Mouse (Mus musculus) limb, embryonic 11.5 days (tissue): ENCODE measurements at regions not wholly inside any gene's neighbourhood (a gene's known extent, or its start where the extent isn't known, plus 50 kb on each side); places are given as distances from the start of the nearest gene placed in this dataset.

Source experiments
- ATAC-seq: fragments of 200-750 bp; cut with Nextera tagmentation; 2 replicates; pipeline ENCODE4 v1.8.0; 2017; ENCODE audit warnings: low read depth; ENCODE audit not compliant: insufficient number of reproducible peaks, low FRiP score, low TSS enrichment
- DNase-seq: peaks from one replicate; pipeline ENCODE4 v3.0.0-alpha.2; 2015; ENCODE audit warnings: low spot score
- H3K27ac ChIP-seq: fragments of 300-500 bp; sonication (generic); replicated peaks from 2 replicates; pipeline ENCODE4 v1.5.1; 2014; ENCODE audit warnings: low read depth, mild to moderate bottlenecking, low read length
- H3K27me3 ChIP-seq: fragments of 300-500 bp; sonication (generic); 2 replicates; pipeline ENCODE4 v1.6.1; 2014; ENCODE audit warnings: mild to moderate bottlenecking, low read length, mixed read lengths; ENCODE audit not compliant: control insufficient read depth, insufficient read depth
- H3K36me3 ChIP-seq: fragments of 300-500 bp; sonication (generic); 2 replicates; pipeline ENCODE4 v1.6.1; 2014; ENCODE audit warnings: mild to moderate bottlenecking, low read length, moderate library complexity, mixed read lengths; ENCODE audit not compliant: control insufficient read depth, insufficient read depth
- H3K4me1 ChIP-seq: fragments of 300-500 bp; sonication (generic); 2 replicates; pipeline ENCODE4 v1.6.1; 2014; ENCODE audit warnings: low read length, mixed read lengths; ENCODE audit not compliant: control insufficient read depth, insufficient read depth
- H3K4me2 ChIP-seq: fragments of 300-500 bp; sonication (generic); 2 replicates; pipeline ENCODE4 v1.6.1; 2014; ENCODE audit warnings: low read depth, mild to moderate bottlenecking, moderate library complexity; ENCODE audit not compliant: severe bottlenecking
- H3K4me3 ChIP-seq: fragments of 300-500 bp; sonication (generic); 2 replicates; pipeline ENCODE4 v1.5.1; 2014; ENCODE audit warnings: low read depth, low read length
- H3K9ac ChIP-seq: fragments of 300-500 bp; sonication (generic); 2 replicates; pipeline ENCODE4 v1.6.1; 2014; ENCODE audit warnings: mild to moderate bottlenecking, low read length
- H3K9me3 ChIP-seq: fragments of 300-500 bp; sonication (generic); 2 replicates; pipeline ENCODE4 v1.6.1; 2016; ENCODE audit warnings: low read length; ENCODE audit not compliant: control insufficient read depth
- WGBS: fragments of 180-500 bp; shearing (Covaris S2); extraction: QIAGEN DNeasy Blood & Tissue Kit; methylation state at CpG from one replicate; pipeline ENCODE4 v1.1.7; 2014; 5-methylcytosine and 5-hydroxymethylcytosine counted together

- 89% methylated on average over 5 of the region's 5 CpGs for WGBS
- ATAC-seq (no peak), DNase-seq (no peak)
- H3K27me3 ChIP-seq: no peaks in the 10 kb centered on the region
- H3K36me3 ChIP-seq: no peaks in the 10 kb centered on the region
- no peaks in the 10 kb centered on the region for H3K9me3 ChIP-seq
- H3K27ac ChIP-seq: no peak overlapping the region
- H3K4me2 ChIP-seq: no peak overlapping the region
- no peak overlapping the region for H3K4me3 ChIP-seq
- H3K4me1 ChIP-seq: peaks cover 4% of the 10 kb centered on the region; the same call in 1 of the 2 replicates
- H3K9ac ChIP-seq: no peak overlapping the region
These were observed 136.1 kb upstream of the Bcl6 start for GRCm38 (mm10) chr16:24124766-24125165.

GRCm38 (mm10) chr16:24124083-24124482, 135.4 kb upstream of the Bcl6 start:
- no peaks in the 10 kb centered on the region for H3K9me3 ChIP-seq
- no peak overlapping the region for H3K9ac ChIP-seq
- H3K27ac ChIP-seq: no peak overlapping the region
- H3K4me1 ChIP-seq: peaks cover 4% of the 10 kb centered on the region; the same call in 1 of the 2 replicates
- no peaks in the 10 kb centered on the region for H3K36me3 ChIP-seq
- no peak overlapping the region for H3K4me2 ChIP-seq
- DNase-seq (no peak), ATAC-seq (no peak)
- 85% methylated on average over 4 of the region's 4 CpGs for WGBS
- no peak overlapping the region for H3K4me3 ChIP-seq
- H3K27me3 ChIP-seq: no peaks in the 10 kb centered on the region

- Histone ChIP-seq H3K9me3 (no peaks in the 10 kb centered on the region), H3K4me1 (no peaks in the 10 kb centered on the region), H3K36me3 (no peaks in the 10 kb centered on the region), H3K9ac (no peak overlapping the region), H3K27me3 (no peaks in the 10 kb centered on the region), H3K4me3 (no peak overlapping the region), H3K27ac (no peak overlapping the region), H3K4me2 (no peak overlapping the region)
- DNase-seq: no peak
- ATAC-seq: no peak
- 95% methylated on average over 6 of the region's 6 CpGs for WGBS
These were observed 133.0 kb upstream of the Bcl6 start for GRCm38 (mm10) chr16:24121633-24122032.

GRCm38 (mm10) chr16:24120836-24121235, 132.2 kb upstream of the Bcl6 start:
- WGBS: 74% methylated on average over 6 of the region's 6 CpGs
- no peak overlapping the region for H3K27ac ChIP-seq
- H3K4me1 ChIP-seq: no peaks in the 10 kb centered on the region
- H3K27me3 ChIP-seq: no peaks in the 10 kb centered on the region
- H3K36me3 ChIP-seq: no peaks in the 10 kb centered on the region
- ATAC-seq: no peak
- DNase-seq: no peak
- H3K4me3 ChIP-seq: no peak overlapping the region
- no peaks in the 10 kb centered on the region for H3K9me3 ChIP-seq
- H3K4me2 ChIP-seq: no peak overlapping the region
- no peak overlapping the region for H3K9ac ChIP-seq

- no peaks in the 10 kb centered on the region for H3K36me3 ChIP-seq
- no peaks in the 10 kb centered on the region for H3K9me3 ChIP-seq
- no peak overlapping the region for H3K4me2 ChIP-seq
- no peaks in the 10 kb centered on the region for H3K27me3 ChIP-seq
- ATAC-seq: no peak
- H3K9ac ChIP-seq: no peak overlapping the region
- H3K4me1 ChIP-seq: no peaks in the 10 kb centered on the region
- DNase-seq: no peak
- no peak overlapping the region for H3K27ac ChIP-seq
- no peak overlapping the region for H3K4me3 ChIP-seq
- 89% methylated on average over 2 of the region's 2 CpGs for WGBS
These were observed 129.8 kb upstream of the Bcl6 start for GRCm38 (mm10) chr16:24118487-24118886.

- Histone ChIP-seq H3K9me3 (no peaks in the 10 kb centered on the region), H3K4me2 (no peak overlapping the region), H3K9ac (no peak overlapping the region), H3K4me1 (no peaks in the 10 kb centered on the region), H3K27ac (no peak overlapping the region), H3K36me3 (no peaks in the 10 kb centered on the region), H3K27me3 (no peaks in the 10 kb centered on the region), H3K4me3 (no peak overlapping the region)
- ATAC-seq: no peak
- DNase-seq: peak; percentile 11
- 85% methylated on average over 8 of the region's 8 CpGs for WGBS
These were observed 114.4 kb upstream of the Bcl6 start for GRCm38 (mm10) chr16:24102854-24103690.

GRCm38 (mm10) chr16:24097596-24097995, 108.9 kb upstream of the Bcl6 start:
- H3K9me3 ChIP-seq: no peaks in the 10 kb centered on the region
- 62% methylated on average over 8 of the region's 8 CpGs for WGBS

GRCm38 (mm10) chr16:24096076-24096475, 107.4 kb upstream of the Bcl6 start:
- Histone ChIP-seq H3K27me3 (no peaks in the 10 kb centered on the region), H3K4me2 (no peak overlapping the region)
- WGBS: 59% methylated on average over 1 of the region's 1 CpGs

More at GRCm38 (mm10) chr16:24097596-24097995, 108.9 kb upstream of the Bcl6 start:
- H3K4me1 ChIP-seq: no peaks in the 10 kb centered on the region
- no peaks in the 10 kb centered on the region for H3K36me3 ChIP-seq
- no peak overlapping the region for H3K4me3 ChIP-seq
- no peak overlapping the region for H3K9ac ChIP-seq
- no peak overlapping the region for H3K27ac ChIP-seq
- no peaks in the 10 kb centered on the region for H3K27me3 ChIP-seq
- DNase-seq (no peak), ATAC-seq (no peak)
- H3K4me2 ChIP-seq: no peak overlapping the region

GRCm38 (mm10) chr16:24095630-24096029, 107.0 kb upstream of the Bcl6 start:
- DNase-seq: no peak
- H3K36me3 ChIP-seq: no peaks in the 10 kb centered on the region
- no peaks in the 10 kb centered on the region for H3K4me1 ChIP-seq
- H3K4me3 ChIP-seq: no peak overlapping the region
- H3K4me2 ChIP-seq: no peak overlapping the region
- no peak for ATAC-seq
- no peak overlapping the region for H3K27ac ChIP-seq
- WGBS: 90% methylated on average over 4 of the region's 4 CpGs
- H3K9ac ChIP-seq: no peak overlapping the region
- no peaks in the 10 kb centered on the region for H3K27me3 ChIP-seq
- no peaks in the 10 kb centered on the region for H3K9me3 ChIP-seq

More at GRCm38 (mm10) chr16:24096076-24096475, 107.4 kb upstream of the Bcl6 start:
- no peak overlapping the region for H3K27ac ChIP-seq
- no peak overlapping the region for H3K4me3 ChIP-seq
- no peaks in the 10 kb centered on the region for H3K4me1 ChIP-seq
- H3K9ac ChIP-seq: no peak overlapping the region
- DNase-seq: no peak
- ATAC-seq: no peak
- no peaks in the 10 kb centered on the region for H3K9me3 ChIP-seq
- H3K36me3 ChIP-seq: no peaks in the 10 kb centered on the region
